Mouse (Mus musculus): ENCODE data around the gene Cyba. TPM values are rescaled to one million over a fixed set of nuclear protein-coding genes. Genes with fewer than 3 reads are reported as not detected.

Gene Cyba
- polyA plus RNA-seq, 1 experiment from 2014 or later: 153 TPM

GRCm38 (mm10) chr8:122463651-122464640 lies 31.2 kb upstream of the Cyba start:
- DNase-seq: no peak
- no peak for ATAC-seq (ENCODE audit: low read depth)
- H3K36me3 ChIP-seq: peaks cover 15% of the 10 kb centered on the region
- 16% methylated on average over 12 of the region's 12 CpGs for WGBS (ENCODE audit: insufficient replicate concordance)
- H3K27ac ChIP-seq: peak overlapping the region; percentile 63
- H3K27me3 ChIP-seq: peaks cover 42% of the 10 kb centered on the region
- peak overlapping the region; percentile 17; the same call in 1 of the 2 replicates for H3K4me2 ChIP-seq
- H3K4me3 ChIP-seq (replicated peaks): no peak overlapping the region
- H3K9ac ChIP-seq: no peak overlapping the region
- H3K9me3 ChIP-seq (replicated peaks): no peaks in the 10 kb centered on the region
- H3K4me1 ChIP-seq (replicated peaks): peaks cover 55% of the 10 kb centered on the region

- H3K27ac ChIP-seq: no peak overlapping the region
- H3K4me1 ChIP-seq (replicated peaks): peaks cover 55% of the 10 kb centered on the region
- peaks cover 56% of the 10 kb centered on the region for H3K27me3 ChIP-seq
- ATAC-seq (ENCODE audit: low read depth): no peak
- H3K4me3 ChIP-seq (replicated peaks): no peak overlapping the region
- H3K4me2 ChIP-seq: no peak overlapping the region
- no peaks in the 10 kb centered on the region for H3K9me3 ChIP-seq (replicated peaks)
- peaks cover 8% of the 10 kb centered on the region for H3K36me3 ChIP-seq
- H3K9ac ChIP-seq: no peak overlapping the region
- 51% methylated on average over 8 of the region's 8 CpGs for WGBS (ENCODE audit: insufficient replicate concordance)
- no peak for DNase-seq
These were observed 29.8 kb upstream of the Cyba start for GRCm38 (mm10) chr8:122462510-122462909.

- Histone ChIP-seq H3K4me3 (replicated peaks) (no peak overlapping the region), H3K27ac (no peak overlapping the region), H3K9me3 (replicated peaks) (no peaks in the 10 kb centered on the region), H3K27me3 (peaks cover 65% of the 10 kb centered on the region), H3K4me2 (no peak overlapping the region), H3K9ac (no peak overlapping the region), H3K36me3 (peaks cover under 1% of the 10 kb centered on the region), H3K4me1 (replicated peaks) (peaks cover 55% of the 10 kb centered on the region)
- ATAC-seq (ENCODE audit: low read depth) (no peak), DNase-seq (no peak)
- 63% methylated on average over 11 of the region's 11 CpGs for WGBS (ENCODE audit: insufficient replicate concordance)
These were observed 28.9 kb upstream of the Cyba start for GRCm38 (mm10) chr8:122461473-122462148.

- 5% methylated on average over 56 of the region's 56 CpGs for WGBS (ENCODE audit: insufficient replicate concordance)
- ATAC-seq (ENCODE audit: low read depth) (peak; percentile 63), DNase-seq (peak; percentile 42)
- peak within 1 kb of the TSS; percentile 64 for H3K4me2 ChIP-seq
- H3K36me3 ChIP-seq: no peaks in the 10 kb centered on the region
- peaks cover 55% of the 10 kb centered on the region for H3K4me1 ChIP-seq (replicated peaks)
- H3K27me3 ChIP-seq: peaks cover 73% of the 10 kb centered on the region
- no peak within 1 kb of the TSS for H3K9ac ChIP-seq
- H3K9me3 ChIP-seq (replicated peaks): no peaks in the 10 kb centered on the region
- H3K4me3 ChIP-seq (replicated peaks): peak within 1 kb of the TSS; percentile 43
- no peak within 1 kb of the TSS for H3K27ac ChIP-seq
These were observed 28.1 kb upstream of the Cyba start, which contains the start of gene Snai3 for GRCm38 (mm10) chr8:122460524-122461472. Gene Snai3 (minus strand): TSS chr8:122460733.

- no peak for DNase-seq
- H3K9me3 ChIP-seq (replicated peaks): no peaks in the 10 kb centered on the region
- no peak overlapping the region for H3K9ac ChIP-seq
- no peak for ATAC-seq (ENCODE audit: low read depth)
- no peak overlapping the region for H3K27ac ChIP-seq
- H3K27me3 ChIP-seq: peaks cover 78% of the 10 kb centered on the region
- no peaks in the 10 kb centered on the region for H3K36me3 ChIP-seq
- H3K4me1 ChIP-seq (replicated peaks): peaks cover 51% of the 10 kb centered on the region
- WGBS (ENCODE audit: insufficient replicate concordance): 15% methylated on average over 7 of the region's 7 CpGs
- H3K4me2 ChIP-seq: peak overlapping the region; percentile 64
- H3K4me3 ChIP-seq (replicated peaks): peak overlapping the region; percentile 43
These were observed 27.3 kb upstream of the Cyba start for GRCm38 (mm10) chr8:122459990-122460389.

- 46% methylated on average over 6 of the region's 6 CpGs for WGBS (ENCODE audit: insufficient replicate concordance)
- Histone ChIP-seq H3K9ac (no peak overlapping the region), H3K9me3 (replicated peaks) (no peaks in the 10 kb centered on the region), H3K36me3 (no peaks in the 10 kb centered on the region), H3K4me3 (replicated peaks) (no peak overlapping the region), H3K27me3 (peaks cover 84% of the 10 kb centered on the region), H3K27ac (no peak overlapping the region), H3K4me2 (peak overlapping the region; percentile 64; the same call in 1 of the 2 replicates), H3K4me1 (replicated peaks) (peaks cover 50% of the 10 kb centered on the region)
- ATAC-seq (ENCODE audit: low read depth) (no peak), DNase-seq (no peak)
These were observed 26.6 kb upstream of the Cyba start for GRCm38 (mm10) chr8:122459218-122459900.

GRCm38 (mm10) chr8:122457171-122457570 lies 24.4 kb upstream of the Cyba start:
- Histone ChIP-seq H3K4me2 (no peak overlapping the region), H3K4me3 (replicated peaks) (no peak overlapping the region), H3K27ac (no peak overlapping the region), H3K36me3 (no peaks in the 10 kb centered on the region), H3K27me3 (peaks cover 80% of the 10 kb centered on the region), H3K4me1 (replicated peaks) (peaks cover 35% of the 10 kb centered on the region), H3K9ac (no peak overlapping the region), H3K9me3 (replicated peaks) (no peaks in the 10 kb centered on the region)
- no peak for ATAC-seq (ENCODE audit: low read depth)
- no peak for DNase-seq
- 64% methylated on average over 11 of the region's 11 CpGs for whole genome bisulfite sequencing (ENCODE audit: insufficient replicate concordance)

GRCm38 (mm10) chr8:122454409-122454808 lies 21.7 kb upstream of the Cyba start:
- no peaks in the 10 kb centered on the region for H3K9me3 ChIP-seq (replicated peaks)
- peaks cover 11% of the 10 kb centered on the region; the same call in 1 of the 2 replicates for H3K4me1 ChIP-seq (replicated peaks)
- no peak overlapping the region for H3K9ac ChIP-seq
- H3K27me3 ChIP-seq: peaks cover 58% of the 10 kb centered on the region
- H3K4me3 ChIP-seq (replicated peaks): no peak overlapping the region
- ATAC-seq (ENCODE audit: low read depth) (no peak), DNase-seq (no peak)
- no peak overlapping the region for H3K27ac ChIP-seq
- H3K4me2 ChIP-seq: no peak overlapping the region
- no peaks in the 10 kb centered on the region for H3K36me3 ChIP-seq
- WGBS (ENCODE audit: insufficient replicate concordance): 81% methylated on average over 6 of the region's 6 CpGs

- H3K27ac ChIP-seq: no peak overlapping the region
- peaks cover 42% of the 10 kb centered on the region for H3K27me3 ChIP-seq
- no peak for ATAC-seq (ENCODE audit: low read depth)
- DNase-seq: no peak
- no peak overlapping the region for H3K4me3 ChIP-seq (replicated peaks)
- peaks cover 11% of the 10 kb centered on the region; the same call in 1 of the 2 replicates for H3K4me1 ChIP-seq (replicated peaks)
- H3K9me3 ChIP-seq (replicated peaks): no peaks in the 10 kb centered on the region
- no peak overlapping the region for H3K4me2 ChIP-seq
- H3K36me3 ChIP-seq: no peaks in the 10 kb centered on the region
- WGBS (ENCODE audit: insufficient replicate concordance): 80% methylated on average over 9 of the region's 10 CpGs
- no peak overlapping the region for H3K9ac ChIP-seq
These were observed 19.4 kb upstream of the Cyba start for GRCm38 (mm10) chr8:122452154-122452553.

- 62% methylated on average over 7 of the region's 7 CpGs for whole genome bisulfite sequencing (ENCODE audit: insufficient replicate concordance)
These were observed 18.5 kb upstream of the Cyba start for GRCm38 (mm10) chr8:122451161-122451703.

More at GRCm38 (mm10) chr8:122451161-122451703, 18.5 kb upstream of the Cyba start:
- Histone ChIP-seq H3K36me3 (no peaks in the 10 kb centered on the region), H3K9me3 (replicated peaks) (no peaks in the 10 kb centered on the region), H3K9ac (no peak overlapping the region), H3K27me3 (peaks cover 40% of the 10 kb centered on the region), H3K4me1 (replicated peaks) (peaks cover 11% of the 10 kb centered on the region; the same call in 1 of the 2 replicates), H3K4me2 (no peak overlapping the region), H3K4me3 (replicated peaks) (no peak overlapping the region), H3K27ac (no peak overlapping the region)
- no peak for DNase-seq
- ATAC-seq (ENCODE audit: low read depth): no peak

Data from liver, embryonic 13.5 days (tissue).